Mouse (Mus musculus) kidney, postnatal 4 days (tissue): ENCODE measurements around the gene Gm13889.

Experiments used
- DNase-seq, 2 experiments: peaks; one replicate each; pipeline ENCODE4 v3.0.0; 2021; ENCODE audit warnings: mixed read lengths in 2 of 2

The Gm13889 gene

DNA sequence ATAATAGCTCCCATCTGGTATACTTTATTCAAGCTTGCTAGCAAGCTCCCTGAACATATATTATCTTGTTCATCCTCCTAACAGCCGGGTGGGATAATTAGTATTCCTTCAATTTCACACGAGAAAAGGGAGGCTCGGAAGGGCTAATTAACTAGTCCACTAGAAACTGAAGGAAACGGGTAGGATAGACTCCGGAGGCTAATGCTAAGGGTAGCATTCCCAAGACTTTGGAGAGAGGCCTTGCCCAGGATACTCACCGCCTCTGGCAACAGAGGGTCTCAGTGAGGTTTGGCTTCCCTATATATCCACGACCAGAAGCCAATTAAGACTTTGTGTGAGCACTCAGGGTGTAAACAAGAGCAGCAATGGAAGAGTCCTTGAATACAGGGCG, 779 bp upstream of the Gm13889 start:
- no peak for DNase-seq

DNA sequence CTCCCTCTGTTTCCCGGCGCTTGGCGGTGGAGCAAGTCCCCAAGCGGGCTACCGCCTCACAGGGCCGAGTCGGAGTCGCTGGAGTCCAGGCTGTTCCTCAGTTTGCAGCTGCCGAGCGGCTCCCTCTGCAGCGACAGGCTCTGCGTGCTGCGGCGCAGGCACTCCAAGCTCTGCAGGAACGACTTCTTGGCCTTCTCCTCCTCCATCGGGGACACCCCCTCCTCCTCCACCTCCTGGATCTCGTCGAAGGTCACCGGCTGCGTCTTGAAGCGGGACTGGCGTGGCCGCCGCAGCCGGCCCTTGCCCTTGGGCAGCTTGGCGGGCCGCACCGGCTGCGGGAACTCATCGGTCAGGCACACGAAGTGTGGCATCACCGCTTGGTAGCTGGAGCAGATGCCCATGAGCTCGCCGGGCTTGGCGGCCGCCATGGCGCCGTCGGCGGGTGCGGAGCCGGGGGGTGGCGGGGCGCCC, 635 bp downstream of the Gm13889 start:
- peak; percentile 72 to 79 for DNase-seq

DNA sequence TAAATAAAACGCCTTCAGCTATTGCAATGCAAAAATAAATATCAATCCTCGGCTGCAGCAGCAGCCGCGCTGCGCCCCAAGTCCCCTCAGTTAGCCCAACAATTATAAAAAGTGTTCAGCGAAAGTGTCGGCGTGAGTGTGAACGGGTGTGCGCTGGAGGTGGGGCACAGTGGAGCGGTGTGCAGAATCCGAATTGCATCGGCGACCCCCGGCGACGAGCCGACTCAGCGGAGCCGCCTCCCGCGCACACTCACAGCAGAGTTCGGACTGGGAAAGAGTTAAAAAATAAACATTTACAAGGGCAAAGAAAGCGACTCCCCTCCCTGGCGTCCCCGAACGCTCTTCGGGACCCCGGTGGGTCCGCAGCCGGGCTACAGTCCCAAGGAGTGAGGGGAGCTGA, 1.1 kb downstream of the Gm13889 start:
- DNase-seq = no peak

DNA sequence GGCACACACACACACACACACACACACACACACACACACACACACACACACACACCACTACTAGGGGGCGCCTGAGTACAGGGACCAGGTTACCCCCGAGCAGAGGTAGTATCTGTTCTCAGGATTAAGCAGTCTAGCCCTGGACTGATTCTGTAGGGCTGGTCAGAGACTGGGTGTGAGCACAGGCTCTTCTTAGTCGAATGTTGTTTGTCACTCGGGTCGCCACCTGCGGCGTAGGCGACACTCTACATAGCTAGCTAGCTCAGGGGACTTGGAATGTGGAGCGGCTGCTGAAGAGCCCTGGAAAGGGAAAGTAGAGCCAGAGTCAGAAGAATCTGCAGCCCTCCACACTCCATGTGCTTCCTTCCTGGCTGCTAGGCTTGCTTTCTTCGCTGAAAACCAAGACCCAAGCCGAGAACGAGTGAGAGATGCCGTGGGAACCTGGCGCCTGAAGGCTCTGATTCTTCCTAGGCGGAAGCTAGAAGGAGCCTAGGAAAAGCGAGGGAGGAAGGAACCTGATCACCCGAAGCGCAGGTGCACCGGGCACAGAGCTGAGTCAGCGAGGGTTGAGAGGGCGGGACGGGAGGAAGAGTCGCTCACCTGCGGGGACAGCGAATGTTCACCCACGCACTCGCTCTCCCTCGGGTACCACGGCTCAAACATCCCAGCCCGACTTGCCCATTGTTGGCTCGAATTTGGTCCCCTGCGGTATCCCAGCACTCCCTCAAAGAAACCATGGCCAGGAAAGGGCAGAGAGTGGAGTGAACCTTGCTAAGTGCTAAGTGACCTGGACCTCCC, 2.0 kb downstream of the Gm13889 start:
- DNase-seq = peak; percentile 27 to 46

DNA sequence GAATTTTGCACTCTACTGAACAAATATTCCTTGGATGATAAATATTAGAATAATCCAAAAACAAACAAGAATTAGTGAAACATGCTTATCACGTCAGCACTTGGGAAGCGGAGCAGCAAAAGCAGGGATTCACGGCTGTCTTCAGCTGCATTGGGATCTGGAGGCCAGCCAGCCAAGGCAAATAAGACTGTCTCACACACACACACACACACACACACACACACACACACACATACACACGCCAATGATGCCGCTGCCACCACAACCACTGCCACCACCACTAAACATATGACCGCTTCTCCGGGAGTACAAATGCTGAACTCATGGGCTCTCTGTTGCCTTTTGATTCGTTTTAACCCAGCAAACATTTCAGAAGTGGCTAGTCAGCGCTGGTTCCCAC, 3.3 kb downstream of the Gm13889 start:
- DNase-seq = no peak

DNA sequence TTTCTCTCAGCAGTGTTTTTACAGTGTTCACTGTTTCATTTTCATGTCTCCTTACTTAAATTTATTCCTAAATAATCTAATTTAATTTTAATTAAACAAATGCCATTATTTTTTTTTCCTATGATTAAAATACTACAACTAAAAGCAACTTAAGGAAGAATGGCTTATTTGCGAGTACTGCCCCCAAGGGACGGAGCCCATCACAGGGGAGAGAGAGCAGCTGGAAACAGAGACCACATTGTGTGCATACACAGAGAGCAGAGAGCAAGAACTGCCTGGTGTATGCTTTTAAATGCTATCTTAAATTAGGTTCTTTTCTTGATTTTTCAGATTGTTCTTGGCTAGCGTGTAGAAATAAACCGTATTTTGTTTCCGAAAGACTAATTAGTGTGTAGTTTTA, 10.0 kb downstream of the Gm13889 start:
- DNase-seq = peak; percentile 62 to 63

DNA sequence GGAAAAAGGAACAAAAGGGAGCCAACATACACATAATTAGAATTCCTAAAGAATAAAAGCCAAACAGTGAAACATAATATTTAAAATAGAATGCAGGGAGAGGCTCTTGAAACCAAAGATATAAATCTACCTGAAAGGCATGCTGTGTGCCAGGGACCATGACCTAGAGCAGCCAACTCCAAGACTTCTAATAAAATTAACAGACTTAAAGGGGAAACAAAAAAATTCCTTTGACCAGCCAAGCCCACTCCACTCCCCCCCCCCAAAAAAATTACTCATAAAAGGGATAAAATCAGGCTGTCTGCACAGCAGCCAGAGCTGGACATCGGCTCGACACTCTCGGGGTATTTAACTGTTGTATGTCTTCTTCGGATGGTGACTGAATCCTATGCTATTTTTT, 12.1 kb downstream of the Gm13889 start:
- peak; percentile 41 to 55 for DNase-seq

DNA sequence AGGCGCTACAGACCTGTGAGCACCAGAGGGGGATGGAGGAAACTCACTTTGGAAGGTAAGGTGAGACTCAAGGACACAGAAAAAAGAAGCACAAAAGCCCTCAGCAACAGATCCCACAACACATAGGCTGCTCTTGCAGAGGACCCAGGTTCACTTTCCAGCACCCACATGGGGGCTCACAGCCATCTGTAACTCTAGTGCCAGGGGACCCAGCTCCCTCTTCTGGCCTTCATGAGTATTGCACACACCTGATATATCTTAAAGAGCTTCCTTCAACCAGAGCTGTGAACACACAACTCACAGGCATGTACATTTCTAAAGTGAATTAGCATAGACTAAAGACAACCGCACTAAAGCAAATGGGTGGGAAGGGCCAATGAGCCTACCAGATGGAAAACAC, 12.9 kb downstream of the Gm13889 start:
- DNase-seq = no peak

DNA sequence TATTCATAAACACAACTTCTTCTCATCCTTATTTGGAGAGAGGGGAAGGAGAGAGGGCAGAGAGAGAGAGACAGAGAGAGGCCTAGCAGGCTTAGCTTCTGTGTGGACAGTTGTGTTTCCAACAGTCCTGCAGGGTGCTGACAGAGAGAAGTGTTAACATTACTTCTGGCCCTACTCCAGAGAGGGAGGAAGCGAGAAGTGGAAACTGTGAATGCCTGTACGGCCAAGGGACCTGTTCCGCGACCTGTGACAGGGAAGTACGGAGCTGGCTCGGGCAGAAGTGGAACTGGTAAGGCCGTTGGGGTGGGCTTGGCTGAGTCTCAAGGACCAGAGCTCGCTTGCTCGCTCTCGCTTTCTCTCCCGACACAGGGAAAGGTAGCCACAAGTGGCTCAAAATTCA, 15.3 kb downstream of the Gm13889 start:
- DNase-seq = peak in 1 of 2 experiments; percentile 16

DNA sequence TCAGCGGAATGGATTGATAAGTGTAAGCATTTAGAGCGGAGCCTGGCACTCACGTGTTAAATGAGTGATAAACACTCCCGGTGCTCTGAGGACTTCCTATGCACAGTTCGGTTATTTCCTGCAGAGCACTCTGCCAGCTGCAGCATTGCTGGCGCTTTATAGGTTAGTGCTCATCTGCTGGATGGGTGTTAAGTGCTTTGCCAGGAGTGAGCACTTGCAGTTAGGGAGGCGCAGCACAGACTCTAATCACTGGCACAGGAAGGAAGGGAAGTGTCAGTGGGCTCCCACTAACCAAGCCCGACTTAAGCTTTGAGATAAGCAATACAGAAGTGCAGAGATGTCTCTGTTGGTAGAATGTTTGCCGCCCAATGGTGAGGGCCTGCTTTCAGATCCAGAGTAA, 18.5 kb downstream of the Gm13889 start:
- no peak for DNase-seq

DNA sequence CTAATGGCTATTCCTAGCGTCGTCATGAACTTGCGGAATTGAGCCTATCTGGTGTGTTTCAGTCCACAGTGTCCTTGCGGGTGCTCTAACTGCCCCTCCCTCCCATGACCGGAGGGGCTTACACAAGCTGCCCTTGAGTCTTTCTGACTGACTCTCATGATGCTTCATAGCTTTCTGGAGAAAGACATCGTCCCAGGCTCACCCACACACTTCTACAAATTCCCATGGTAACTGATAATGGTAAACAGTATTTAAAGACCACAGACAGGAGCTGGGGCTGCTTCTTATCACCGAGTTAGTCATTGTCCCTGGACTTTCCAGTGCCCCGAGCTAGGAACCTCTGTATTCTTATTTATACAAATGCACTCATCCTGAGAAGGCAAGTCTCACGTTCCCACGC, 28.1 kb downstream of the Gm13889 start:
- DNase-seq = no peak

DNA sequence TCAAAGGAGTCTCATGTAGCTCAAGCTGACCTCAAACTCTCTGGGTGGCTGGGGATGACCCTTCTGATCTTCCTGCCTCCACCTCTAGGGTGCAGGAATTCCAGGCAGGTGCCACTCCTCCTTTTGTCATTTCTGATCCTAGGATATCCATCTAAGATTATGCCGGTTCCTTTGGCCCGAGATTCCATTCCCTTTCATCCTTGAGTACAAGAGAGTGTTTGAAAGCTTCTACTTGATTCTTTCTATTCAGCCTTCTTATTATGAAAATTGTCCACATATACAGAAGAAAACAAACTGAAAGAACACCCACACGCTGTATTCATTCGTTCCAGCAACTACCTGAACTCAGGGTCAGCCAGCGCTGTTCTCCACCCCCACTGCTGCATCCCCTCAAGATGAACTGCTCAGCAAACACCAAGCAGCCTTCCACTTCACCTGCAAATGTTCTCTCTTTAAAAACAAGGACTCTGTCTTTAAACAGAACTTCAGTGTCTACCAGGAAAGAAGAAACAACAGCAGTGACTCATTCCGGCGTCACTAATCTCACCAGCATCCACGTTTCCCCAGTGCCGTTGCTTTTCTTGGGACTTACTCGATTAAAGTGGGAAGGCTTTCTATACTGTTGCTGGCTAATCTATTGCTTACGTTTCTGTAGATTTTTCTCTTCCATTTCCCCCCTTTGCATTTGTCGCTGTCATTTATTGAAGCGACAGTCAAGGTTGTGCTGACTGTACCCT, 29.1 kb downstream of the Gm13889 start:
- DNase-seq = no peak

DNA sequence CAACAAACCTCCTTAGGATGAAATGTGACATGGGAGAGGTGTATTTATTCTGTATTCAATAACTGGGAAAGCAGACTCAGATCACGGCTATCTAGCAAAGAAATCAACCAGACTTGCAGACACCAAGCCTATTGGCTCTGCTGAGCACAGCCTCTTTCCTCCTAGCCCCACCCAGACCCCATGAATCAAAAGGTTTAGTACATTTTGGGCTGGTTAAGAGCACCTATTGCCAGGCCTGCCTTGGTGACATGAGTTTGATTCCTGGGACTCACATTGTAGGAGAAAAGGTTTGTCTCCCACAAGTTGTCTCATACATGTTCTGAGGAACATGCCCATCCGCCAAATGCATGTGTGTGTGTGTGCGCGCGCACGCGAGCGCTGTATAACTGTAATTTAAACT, 30.9 kb downstream of the Gm13889 start:
- no peak for DNase-seq

DNA sequence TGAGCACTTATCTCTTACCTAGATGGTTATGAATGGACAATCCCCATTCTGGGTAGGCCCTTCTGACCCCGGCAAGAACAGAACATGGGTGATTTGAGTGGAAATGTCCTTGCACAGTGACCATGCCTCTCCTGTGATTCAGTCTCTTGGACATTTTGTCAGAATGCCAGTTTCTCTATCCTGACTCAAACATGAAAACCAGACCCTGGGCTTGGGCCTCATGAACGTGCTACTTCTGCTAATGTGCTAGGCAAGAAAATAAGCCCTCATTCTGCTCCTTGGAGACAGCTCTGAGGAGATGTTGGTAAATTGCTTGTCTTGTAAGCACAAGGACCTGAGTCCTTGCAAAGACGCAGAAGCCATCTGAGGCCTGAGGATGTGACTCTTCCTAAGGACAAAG, 37.9 kb downstream of the Gm13889 start:
- no peak for DNase-seq

DNA sequence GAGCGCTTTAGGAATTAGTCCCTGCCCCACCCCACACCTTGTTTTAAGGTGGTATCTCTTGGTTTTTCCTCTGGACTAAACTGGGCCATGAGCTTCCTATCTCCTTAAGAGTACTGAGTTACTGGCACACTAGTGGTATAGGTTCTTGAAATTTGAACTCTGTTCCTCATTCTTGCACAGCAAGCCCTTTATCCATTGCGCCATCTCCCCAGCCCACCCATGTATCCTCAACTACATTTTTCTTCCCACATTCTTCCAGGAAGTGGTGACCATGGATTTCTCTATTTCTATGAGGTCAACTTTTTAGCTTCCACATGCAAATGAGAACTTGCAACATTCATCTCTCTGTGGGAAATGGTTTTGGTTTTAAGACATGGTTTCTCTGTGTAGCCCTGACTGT, 43.4 kb downstream of the Gm13889 start:
- DNase-seq = no peak

DNA sequence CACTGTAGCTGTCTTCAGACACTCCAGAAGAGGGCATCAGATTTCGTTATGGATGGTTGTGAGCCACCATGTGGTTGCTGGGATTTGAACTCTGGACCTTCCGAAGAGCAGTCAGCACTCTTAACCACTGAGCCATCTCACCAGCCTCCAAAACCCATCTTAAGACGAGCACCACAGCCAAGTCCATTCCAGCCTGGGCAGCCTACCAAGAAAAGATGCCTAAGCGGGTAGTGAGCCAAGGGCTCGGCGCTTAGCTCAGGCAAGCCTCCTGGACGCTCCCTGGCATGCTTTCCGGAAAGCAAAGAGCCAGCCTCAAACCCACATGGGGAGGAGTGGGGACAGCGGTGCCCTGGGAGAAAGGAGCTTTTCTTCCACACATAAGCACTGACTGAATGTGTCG, 45.1 kb downstream of the Gm13889 start:
- DNase-seq = peak in 1 of 2 experiments; percentile 12

DNA sequence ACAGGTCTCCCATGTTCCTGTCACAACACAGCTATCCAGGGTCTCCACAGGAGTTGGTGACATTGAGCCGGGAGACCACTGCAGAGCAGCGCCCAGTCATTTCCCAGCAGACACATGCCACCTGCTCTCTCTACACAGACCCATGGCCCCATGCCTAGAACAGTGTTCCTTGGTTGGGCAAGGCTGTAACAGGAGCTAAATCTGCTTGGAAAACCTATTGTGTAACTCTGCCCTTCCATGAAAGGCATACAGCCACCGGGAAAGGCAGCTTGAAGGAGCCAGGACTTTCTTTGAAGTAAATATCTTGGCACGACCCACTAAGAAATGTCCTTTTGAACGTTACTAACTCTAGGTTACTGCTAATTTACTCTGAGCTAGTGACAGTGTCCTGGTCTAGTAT, 47.3 kb downstream of the Gm13889 start:
- DNase-seq = no peak

DNA sequence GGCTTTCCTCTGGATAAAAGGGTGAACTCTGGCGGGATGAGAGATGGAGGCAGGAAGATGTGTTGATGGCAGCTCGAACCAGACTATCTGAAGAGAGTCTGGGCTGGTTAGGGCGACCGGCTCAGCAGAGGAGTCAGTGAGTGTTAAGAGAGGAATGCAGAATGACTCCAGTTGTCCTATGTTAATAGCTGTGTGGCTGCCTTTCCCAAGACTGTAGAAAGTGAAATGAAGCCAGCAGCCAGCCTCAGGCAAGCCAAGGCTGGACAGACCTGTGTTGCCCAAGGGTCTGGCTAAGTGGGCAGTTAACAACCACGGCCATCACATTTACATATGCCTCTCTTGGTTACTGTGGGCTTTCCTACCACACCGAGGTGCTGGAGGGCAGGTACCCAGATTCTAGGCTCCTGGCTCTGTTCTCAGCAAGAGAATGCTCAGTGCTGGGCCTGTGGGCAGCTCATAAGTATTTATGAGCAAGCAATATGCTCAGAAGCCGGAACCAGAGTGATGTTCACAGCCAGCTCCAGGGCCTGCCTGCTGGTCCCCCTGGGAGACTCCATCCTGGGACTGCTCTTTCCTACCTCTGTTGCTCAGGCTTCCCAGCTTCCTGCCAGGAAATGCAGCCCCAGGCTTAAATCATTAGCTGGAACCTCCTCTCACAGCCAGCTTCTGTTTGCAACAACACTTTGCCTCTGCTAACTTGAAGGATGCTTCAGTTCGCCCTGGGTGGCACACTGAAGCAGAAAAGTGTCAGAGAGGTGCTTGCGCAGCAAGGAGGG, 49.3 kb downstream of the Gm13889 start:
- peak; percentile 31 to 48 for DNase-seq

DNA sequence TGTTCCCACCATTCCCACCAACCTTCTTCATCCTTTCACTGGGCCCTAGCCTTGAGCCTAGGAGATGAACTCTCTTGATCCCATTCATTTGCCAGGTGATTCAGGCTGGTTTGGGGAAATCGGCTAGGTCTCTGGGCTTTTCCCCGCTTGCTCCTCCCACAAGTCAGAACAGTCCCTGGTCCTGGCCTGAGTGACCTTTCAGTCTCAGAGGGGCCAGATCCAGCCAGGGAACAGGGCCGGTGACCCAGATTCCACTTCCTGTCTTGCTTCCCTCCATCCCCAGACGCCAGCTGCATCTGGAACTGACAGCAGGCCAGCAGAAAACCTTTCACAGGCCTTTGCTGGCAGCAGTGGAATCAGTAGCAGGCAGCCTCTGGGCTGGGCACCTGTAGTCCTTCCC, 50.7 kb downstream of the Gm13889 start:
- DNase-seq = peak in 1 of 2 experiments; percentile 33
